Mouse (Mus musculus): ENCODE results near the gene Lrrc28. TPM values are rescaled to one million over a fixed set of nuclear protein-coding genes. Genes with fewer than 3 reads are reported as not detected.

Lrrc28 gene
- total and polyA plus RNA-seq, 3 experiments, result 14.1 to 20.5 (median 16.4) TPM

DNA sequence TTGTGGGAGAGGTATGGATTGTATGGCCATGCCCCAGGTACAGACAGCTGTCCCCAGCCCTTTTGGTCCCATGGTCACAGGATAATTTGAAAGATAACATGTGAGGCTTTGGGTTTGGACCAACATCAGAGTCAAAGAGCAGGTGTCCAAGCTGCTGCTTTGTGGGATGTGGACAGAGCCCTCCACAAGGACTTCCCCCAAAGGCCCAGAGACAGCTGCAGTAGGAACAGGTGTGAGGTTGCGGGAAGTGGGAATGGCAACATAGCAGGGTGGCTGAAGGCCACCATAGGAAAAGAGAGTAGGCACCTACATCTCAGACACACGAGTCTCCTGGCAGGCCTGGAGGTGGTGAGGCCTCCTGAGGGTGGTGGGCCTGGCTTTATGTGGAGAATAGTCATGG lies 178.7 kb downstream of the Lrrc28 start:
- Histone ChIP-seq H3K36me3 (ENCODE audit: control insufficient read depth, insufficient read depth, low read length) (no peaks in the 10 kb centered on the region), H3K4me3 (no peak overlapping the region), H3K4me1 (ENCODE audit: control insufficient read depth, insufficient read depth, low read length) (peaks cover 24% of the 10 kb centered on the region), H3K9ac (ENCODE audit: low read depth, low read length) (no peak overlapping the region), H3K27ac (no peak overlapping the region), H3K79me2 (replicated peaks; ENCODE audit: control insufficient read depth, insufficient read depth, low read length) (no peaks in the 10 kb centered on the region), H3K27me3 (ENCODE audit: control insufficient read depth, insufficient read depth, low read length) (no peaks in the 10 kb centered on the region)
- no peak for TF ChIP-seq POLR2A (IDR thresholded peaks at IDR 0.05; ENCODE audit: insufficient read depth, low read depth, low read length)
- intact Hi-C loops (cut with DNase I), result loop anchor here (5.0 kb wide), 1 partner anchor 156 kb away; no protein-coding TSS in a partner anchor
- 98% methylated on average over 2 of the region's 2 CpGs for WGBS
- no peak for DNase-seq

DNA sequence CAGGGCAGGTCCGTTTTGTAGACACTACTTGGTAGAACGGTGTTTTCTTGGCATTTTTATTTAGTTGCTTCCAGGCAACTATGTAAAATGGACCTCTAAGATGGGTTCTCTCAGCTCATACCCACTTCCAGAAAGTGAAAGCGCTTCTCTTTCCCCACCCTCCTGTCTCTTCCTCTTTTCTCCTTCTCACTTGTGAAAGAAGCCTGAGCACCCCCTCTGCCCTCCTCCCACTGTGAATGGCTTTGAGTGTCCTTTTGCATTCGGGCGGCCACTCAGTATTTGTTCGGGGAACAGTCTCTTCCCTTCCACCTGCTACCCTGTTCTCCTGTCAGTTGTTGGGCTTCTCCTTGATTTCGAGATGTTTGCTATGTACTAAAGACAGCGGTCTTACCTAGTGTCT lies 180.4 kb downstream of the Lrrc28 start:
- Histone ChIP-seq H3K79me2 (replicated peaks; ENCODE audit: control insufficient read depth, insufficient read depth, low read length) (no peaks in the 10 kb centered on the region), H3K4me1 (ENCODE audit: control insufficient read depth, insufficient read depth, low read length) (peaks cover 34% of the 10 kb centered on the region), H3K36me3 (ENCODE audit: control insufficient read depth, insufficient read depth, low read length) (no peaks in the 10 kb centered on the region), H3K27me3 (ENCODE audit: control insufficient read depth, insufficient read depth, low read length) (no peaks in the 10 kb centered on the region), H3K27ac (no peak overlapping the region; the same call in 1 of the 2 replicates), H3K9ac (ENCODE audit: low read depth, low read length) (no peak overlapping the region), H3K4me3 (no peak overlapping the region)
- intact Hi-C loops (cut with DNase I), result loop anchor here (5.0 kb wide), 4 partner anchors 38 to 158 kb away; no protein-coding TSS in a partner anchor
- no peak for TF ChIP-seq EP300 (IDR thresholded peaks at IDR 0.05; ENCODE audit: insufficient read depth, low read depth, low read length)
- no peak for DNase-seq
- WGBS, result 92% methylated on average over 8 of the region's 8 CpGs

DNA sequence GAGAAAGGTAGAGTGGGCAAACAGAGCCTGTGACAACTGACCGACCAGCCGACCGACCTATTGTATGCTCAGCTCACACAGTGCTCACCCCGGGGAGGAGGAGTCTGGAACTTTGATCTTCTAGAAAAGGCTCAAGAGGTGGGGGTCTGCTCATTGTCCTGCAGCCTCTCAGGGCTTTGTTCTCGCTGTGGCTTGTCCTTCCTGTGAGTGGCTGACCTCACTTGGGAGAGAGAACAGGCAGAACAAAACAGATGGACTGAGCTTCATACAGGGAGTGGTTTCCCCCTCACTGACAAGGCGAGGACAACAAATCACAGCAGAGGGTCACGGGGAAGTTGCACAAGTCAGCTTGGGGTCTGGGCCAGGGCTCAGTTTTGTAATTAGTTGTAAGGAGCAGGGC lies 181.5 kb downstream of the Lrrc28 start:
- WGBS, result 22% methylated on average over 7 of the region's 7 CpGs
- peak; percentile 64 to 78 for DNase-seq
- TF ChIP-seq CTCF (IDR thresholded peaks at IDR 0.05) (no peak), EP300 (IDR thresholded peaks at IDR 0.05; ENCODE audit: insufficient read depth, low read depth, low read length) (peak; percentile 97), POLR2A (IDR thresholded peaks at IDR 0.05; ENCODE audit: insufficient read depth, low read depth, low read length) (peak; percentile 50)
- H3K27ac ChIP-seq, result peak overlapping the region; percentile 40
- no peaks in the 10 kb centered on the region for H3K27me3 ChIP-seq (ENCODE audit: control insufficient read depth, insufficient read depth, low read length)
- peak overlapping the region; percentile 7; the same call in 1 of the 2 replicates for H3K9ac ChIP-seq (ENCODE audit: low read depth, low read length)
- no peaks in the 10 kb centered on the region; the same call in 1 of the 2 replicates for H3K36me3 ChIP-seq (ENCODE audit: control insufficient read depth, insufficient read depth, low read length)
- no peaks in the 10 kb centered on the region for H3K79me2 ChIP-seq (replicated peaks; ENCODE audit: control insufficient read depth, insufficient read depth, low read length)
- H3K4me1 ChIP-seq (ENCODE audit: control insufficient read depth, insufficient read depth, low read length), result peaks cover 42% of the 10 kb centered on the region
- intact Hi-C loops (cut with DNase I), result loop anchor here (2.0 to 5.0 kb wide), 4 partner anchors 39 to 99 kb away; partner anchors contain the start of gene Mef2a
- H3K4me3 ChIP-seq, result no peak overlapping the region

Other genes starting within 250 kb of the Lrrc28 start
- gene Ttc23, start 2.1 kb upstream of the Lrrc28 start, total RNA-seq (2021), result 10 to 100 TPM; 18.6 to 20.7 TPM
- 3.6 and 8.7 TPM in 2 replicates for gene Ttc23, start 2.1 kb upstream of the Lrrc28 start, polyA plus RNA-seq (2012; rRNA removed)
- 1 to 10 TPM; 8.3 TPM for gene Synm, start 114.5 kb upstream of the Lrrc28 start, total RNA-seq (2021)
- 2.6 and 4.3 TPM in 2 replicates for gene Synm, start 114.5 kb upstream of the Lrrc28 start, polyA plus RNA-seq (2012; rRNA removed)